Mouse (Mus musculus) hindbrain, postnatal 0 days (tissue): ENCODE measurements around the gene Cox8a. TPM values are rescaled to one million over a fixed set of nuclear protein-coding genes. Genes with fewer than 3 reads are reported as not detected.

Source experiments
- ATAC-seq: fragments of 200-750 bp; cut with Nextera tagmentation; 2 replicates; pipeline ENCODE4 v1.8.0; 2017; ENCODE audit warnings: mild to moderate bottlenecking, moderate TSS enrichment, moderate library complexity
- DNase-seq: peaks from one replicate; pipeline ENCODE4 v3.0.0-alpha.2; 2015; ENCODE audit warnings: low spot score
- H3K27ac ChIP-seq: fragments of 300-500 bp; sonication (generic); 2 replicates; pipeline ENCODE4 v1.5.1; 2014; ENCODE audit warnings: mild to moderate bottlenecking
- H3K27me3 ChIP-seq: fragments of 300-500 bp; sonication (generic); 2 replicates; pipeline ENCODE4 v1.6.1; 2014; ENCODE audit warnings: low read length, mixed read lengths; ENCODE audit not compliant: insufficient read depth
- H3K36me3 ChIP-seq: fragments of 300-500 bp; sonication (generic); 2 replicates; pipeline ENCODE4 v1.6.1; 2014; ENCODE audit warnings: low read length, mixed read lengths; ENCODE audit not compliant: insufficient read depth
- H3K4me1 ChIP-seq: fragments of 300-500 bp; sonication (generic); 2 replicates; pipeline ENCODE4 v1.6.1; 2014; ENCODE audit warnings: antibody characterized with exemption, low read length, mixed read lengths; ENCODE audit not compliant: insufficient read depth
- H3K4me2 ChIP-seq: fragments of 300-500 bp; sonication (generic); 2 replicates; pipeline ENCODE4 v1.6.1; 2014; ENCODE audit warnings: low read depth, mild to moderate bottlenecking, low read length, moderate library complexity, mixed read lengths
- H3K4me3 ChIP-seq: fragments of 300-500 bp; sonication (generic); 2 replicates; pipeline ENCODE4 v1.5.1; 2014; ENCODE audit warnings: low read length
- H3K9ac ChIP-seq: fragments of 300-500 bp; sonication (generic); replicated peaks from 2 replicates; pipeline ENCODE4 v1.6.1; 2014; ENCODE audit warnings: mild to moderate bottlenecking, low read length, moderate library complexity, mixed read lengths
- H3K9me3 ChIP-seq: fragments of 300-500 bp; sonication (generic); 2 replicates; pipeline ENCODE4 v1.6.1; 2016; ENCODE audit warnings: low read length, mixed read lengths
- CTCF ChIP-seq: IDR thresholded peaks from 2 replicates; pipeline ENCODE4 v1.5.1; 2016; ENCODE audit warnings: antibody characterized with exemption, control low read depth, low read depth
- WGBS: fragments of 180-500 bp; shearing (Covaris S2); extraction: QIAGEN DNeasy Blood & Tissue Kit; methylation state at CpG from one replicate; pipeline ENCODE4 v1.1.7; 2014; 5-methylcytosine and 5-hydroxymethylcytosine counted together
- polyA plus RNA-seq: library from polyadenylated mRNA; unstranded; fragments of >200 nt; fragmentation: Nextera tagmentation; extraction: Ambion mirVana; gene quantifications from 2 replicates; pipeline ENCODE4 v1.2.1, GENCODE M21; 2015
- total RNA-seq: library from RNA; depleted of rRNA; stranded (reverse); fragments of >200 nt; gene quantifications from 2 replicates; pipeline ENCODE4 v1.2.3, GENCODE M21; 2014

Gene Cox8a
- total and polyA plus RNA-seq, 2 experiments from 2014 or later = 1,715 to 2,044 TPM

GRCm38 (mm10) chr19:7224253-7224652 is 6.8 kb upstream of the Cox8a start:
- no peak for TF ChIP-seq CTCF
- Histone ChIP-seq H3K4me1 (no peaks in the 10 kb centered on the region), H3K36me3 (peaks cover 30% of the 10 kb centered on the region), H3K9me3 (no peaks in the 10 kb centered on the region), H3K4me3 (no peak overlapping the region), H3K4me2 (no peak overlapping the region), H3K27me3 (no peaks in the 10 kb centered on the region), H3K9ac (no peak overlapping the region), H3K27ac (no peak overlapping the region)
- ATAC-seq (no peak), DNase-seq (no peak)
- 89% methylated on average over 3 of the region's 3 CpGs for WGBS

- DNase-seq = no peak
- Histone ChIP-seq H3K9me3 (no peaks in the 10 kb centered on the region), H3K4me3 (no peak overlapping the region), H3K4me2 (no peak overlapping the region), H3K4me1 (no peaks in the 10 kb centered on the region), H3K36me3 (peaks cover 27% of the 10 kb centered on the region), H3K27ac (no peak overlapping the region), H3K27me3 (no peaks in the 10 kb centered on the region), H3K9ac (no peak overlapping the region)
- ATAC-seq = no peak
- peak; percentile 31 for TF ChIP-seq CTCF
These were observed 6.1 kb upstream of the Cox8a start for GRCm38 (mm10) chr19:7223488-7223887.

DNA sequence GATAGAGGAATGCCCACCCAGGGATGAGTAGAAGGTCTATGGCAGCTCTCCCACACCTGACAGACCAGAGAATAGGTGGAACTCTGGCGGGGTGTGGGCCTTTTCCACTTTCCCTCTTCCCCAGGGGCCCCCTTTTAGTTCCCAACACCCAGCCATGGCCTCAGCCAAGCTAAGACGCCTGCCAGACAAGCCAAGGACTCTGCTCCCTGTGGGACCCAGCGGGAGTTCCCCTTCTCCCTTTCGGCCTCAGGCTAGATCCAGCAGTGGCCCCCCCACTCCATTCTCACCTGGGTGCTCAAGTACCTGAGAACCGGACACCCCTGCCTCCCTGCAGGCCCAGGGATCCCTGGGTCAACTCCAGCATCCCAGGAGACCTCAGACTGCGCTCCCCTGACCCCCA is 4.8 kb upstream of the Cox8a start:
- 77% methylated on average over 6 of the region's 6 CpGs for WGBS
- no peaks in the 10 kb centered on the region for H3K9me3 ChIP-seq

DNA sequence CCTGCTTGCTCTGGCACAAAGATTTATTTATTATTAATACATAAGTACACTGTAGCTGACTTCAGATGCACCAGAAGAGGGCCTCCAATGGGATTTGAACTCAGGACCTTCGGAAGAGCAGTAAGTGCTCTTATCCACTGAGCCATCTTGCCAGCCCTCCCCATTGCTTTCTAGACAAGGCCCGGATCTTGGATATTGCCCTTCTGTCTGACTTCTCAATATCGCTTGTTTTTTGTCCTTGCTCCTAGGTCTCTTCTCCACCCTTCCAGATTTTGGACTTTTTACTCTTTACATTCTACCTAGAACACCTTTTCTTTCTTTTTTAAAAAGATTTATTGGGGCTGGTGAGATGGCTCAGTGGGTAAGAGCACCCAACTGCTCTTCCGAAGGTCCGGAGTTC is 1.3 kb upstream of the Cox8a start:
- ATAC-seq = no peak
- 94% methylated on average over 5 of the region's 5 CpGs for WGBS

More for the DNA sequence above, 4.8 kb upstream of the Cox8a start:
- no peak for TF ChIP-seq CTCF
- no peak for DNase-seq
- Histone ChIP-seq H3K27ac (no peak overlapping the region), H3K27me3 (no peaks in the 10 kb centered on the region), H3K4me2 (no peak overlapping the region), H3K4me3 (no peak overlapping the region), H3K36me3 (peaks cover 14% of the 10 kb centered on the region), H3K9ac (no peak overlapping the region), H3K4me1 (no peaks in the 10 kb centered on the region)
- no peak for ATAC-seq

GRCm38 (mm10) chr19:7217926-7218267 is 481 bp upstream of the Cox8a start:
- WGBS = 9% methylated on average over 6 of the region's 6 CpGs
- ATAC-seq = no peak
- TF ChIP-seq CTCF = 0 out of 2 replicates have a peak, but pooled peaks have one; percentile 0

More for the DNA sequence above, 1.3 kb upstream of the Cox8a start:
- Histone ChIP-seq H3K27me3 (no peaks in the 10 kb centered on the region), H3K9ac (no peak overlapping the region), H3K27ac (no peak overlapping the region), H3K9me3 (no peaks in the 10 kb centered on the region), H3K4me3 (no peak overlapping the region), H3K4me2 (no peak overlapping the region), H3K36me3 (peaks cover 12% of the 10 kb centered on the region), H3K4me1 (peaks cover 7% of the 10 kb centered on the region; the same call in 1 of the 2 replicates)
- DNase-seq = no peak
- no peak for TF ChIP-seq CTCF

DNA sequence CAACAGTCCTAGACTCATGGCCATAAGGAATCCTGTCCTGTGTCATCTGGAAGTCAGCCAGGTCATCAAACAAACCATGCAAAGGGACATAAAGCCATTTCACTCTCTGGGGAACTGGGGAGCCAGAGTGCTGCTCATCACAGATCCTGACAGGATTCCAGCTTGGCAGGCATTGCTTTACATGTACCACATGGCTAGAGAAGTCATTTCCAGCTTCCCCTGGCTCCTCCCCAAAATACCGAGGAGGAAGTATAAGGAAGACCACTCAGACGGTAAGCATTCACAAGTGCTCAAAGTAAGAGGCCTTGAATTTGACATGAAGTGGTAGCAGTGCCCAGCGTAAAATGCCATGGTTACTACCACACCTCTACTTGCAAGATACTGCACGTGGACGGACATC is 2.9 kb downstream of the Cox8a start:
- WGBS = 85% methylated on average over 5 of the region's 5 CpGs
- Histone ChIP-seq H3K4me1 (peaks cover 7% of the 10 kb centered on the region; the same call in 1 of the 2 replicates), H3K9ac (no peak overlapping the region), H3K4me3 (no peak overlapping the region), H3K36me3 (peaks cover 12% of the 10 kb centered on the region), H3K27ac (no peak overlapping the region), H3K4me2 (no peak overlapping the region), H3K27me3 (no peaks in the 10 kb centered on the region), H3K9me3 (no peaks in the 10 kb centered on the region)
- DNase-seq (peak; percentile 55), ATAC-seq (no peak)
- TF ChIP-seq CTCF = no peak

More at GRCm38 (mm10) chr19:7217926-7218267, 481 bp upstream of the Cox8a start:
- H3K4me2 ChIP-seq = peak overlapping the region; percentile 81
- DNase-seq = no peak
- peak overlapping the region; percentile 91 for H3K4me3 ChIP-seq
- no peaks in the 10 kb centered on the region for H3K9me3 ChIP-seq
- H3K27ac ChIP-seq = no peak overlapping the region
- H3K27me3 ChIP-seq = no peaks in the 10 kb centered on the region
- H3K36me3 ChIP-seq = peaks cover 12% of the 10 kb centered on the region
- H3K4me1 ChIP-seq = peaks cover 7% of the 10 kb centered on the region; the same call in 1 of the 2 replicates
- no peak overlapping the region for H3K9ac ChIP-seq

DNA sequence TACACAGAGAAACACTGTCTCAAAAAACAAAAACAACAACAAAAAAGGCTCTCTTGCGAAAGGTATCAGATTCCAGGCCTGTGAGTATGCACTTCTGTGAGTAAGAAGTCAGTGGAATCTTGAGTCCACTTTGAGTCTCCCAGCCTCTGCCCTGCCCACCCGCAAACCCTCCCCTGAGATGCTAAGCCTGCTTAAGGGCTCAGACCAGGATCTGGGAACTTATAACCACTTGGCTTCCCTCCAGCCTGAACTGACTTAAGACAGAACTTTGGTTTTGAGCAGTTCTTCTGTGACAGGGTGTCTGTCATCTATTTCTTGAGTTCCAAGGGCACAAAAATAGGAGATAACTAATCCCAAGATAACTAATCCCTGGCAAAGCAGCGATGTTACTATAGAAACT is 4.4 kb downstream of the Cox8a start:
- no peak for TF ChIP-seq CTCF
- DNase-seq = no peak
- 90% methylated on average over 3 of the region's 3 CpGs for WGBS
- Histone ChIP-seq H3K9ac (no peak overlapping the region), H3K27ac (no peak overlapping the region), H3K9me3 (no peaks in the 10 kb centered on the region), H3K4me2 (no peak overlapping the region), H3K4me1 (peaks cover 7% of the 10 kb centered on the region; the same call in 1 of the 2 replicates), H3K27me3 (no peaks in the 10 kb centered on the region), H3K36me3 (peaks cover 12% of the 10 kb centered on the region), H3K4me3 (no peak overlapping the region)
- ATAC-seq = no peak
